Mouse (Mus musculus): Measurements from ENCODE around the gene Jade1. TPM values are rescaled to one million over a fixed set of nuclear protein-coding genes. Genes with fewer than 3 reads are reported as not detected.

Jade1 gene
- total RNA-seq, 2 experiments from 2014 or later: 26.0 to 31.1 TPM

DNA sequence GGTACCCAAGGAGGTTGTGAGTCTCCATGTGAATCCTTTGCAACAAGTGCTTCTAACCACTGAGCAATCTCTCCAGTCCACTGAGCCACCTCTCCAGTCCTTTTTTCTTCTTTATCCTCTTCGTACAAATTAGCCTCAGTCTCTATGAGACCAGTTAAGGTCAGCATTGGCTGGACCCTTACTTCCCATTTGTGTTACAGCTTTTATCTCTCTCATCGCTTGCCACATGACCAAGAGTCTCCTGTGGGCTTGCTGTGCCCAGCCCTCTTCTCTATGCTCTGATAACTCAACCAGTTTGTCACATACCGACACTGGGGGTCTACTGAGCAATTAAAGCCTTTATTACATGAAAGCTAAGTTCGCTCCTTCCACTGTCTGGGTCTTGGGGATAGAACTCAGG is 7.3 kb upstream of the Jade1 start:
- DNase-seq: no peak

DNA sequence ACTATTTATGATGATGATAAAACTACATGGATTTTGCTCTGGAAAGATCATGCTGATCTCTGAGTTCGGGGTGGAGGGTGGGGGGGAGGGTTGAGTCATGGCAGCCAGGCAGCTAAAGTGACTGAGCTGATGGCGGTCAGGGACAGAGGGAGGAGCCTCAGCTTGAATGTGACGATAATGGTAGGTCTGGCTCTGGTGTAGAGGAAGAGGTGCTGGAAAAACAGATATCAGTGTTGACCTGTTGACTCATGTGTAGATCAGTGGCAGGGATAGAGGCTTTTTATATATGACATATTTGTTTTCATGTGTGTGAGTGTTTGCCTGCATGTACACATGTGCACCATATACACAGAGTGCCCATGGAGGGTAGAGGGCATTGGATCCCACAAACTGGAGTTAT is 3.9 kb upstream of the Jade1 start:
- DNase-seq: no peak

DNA sequence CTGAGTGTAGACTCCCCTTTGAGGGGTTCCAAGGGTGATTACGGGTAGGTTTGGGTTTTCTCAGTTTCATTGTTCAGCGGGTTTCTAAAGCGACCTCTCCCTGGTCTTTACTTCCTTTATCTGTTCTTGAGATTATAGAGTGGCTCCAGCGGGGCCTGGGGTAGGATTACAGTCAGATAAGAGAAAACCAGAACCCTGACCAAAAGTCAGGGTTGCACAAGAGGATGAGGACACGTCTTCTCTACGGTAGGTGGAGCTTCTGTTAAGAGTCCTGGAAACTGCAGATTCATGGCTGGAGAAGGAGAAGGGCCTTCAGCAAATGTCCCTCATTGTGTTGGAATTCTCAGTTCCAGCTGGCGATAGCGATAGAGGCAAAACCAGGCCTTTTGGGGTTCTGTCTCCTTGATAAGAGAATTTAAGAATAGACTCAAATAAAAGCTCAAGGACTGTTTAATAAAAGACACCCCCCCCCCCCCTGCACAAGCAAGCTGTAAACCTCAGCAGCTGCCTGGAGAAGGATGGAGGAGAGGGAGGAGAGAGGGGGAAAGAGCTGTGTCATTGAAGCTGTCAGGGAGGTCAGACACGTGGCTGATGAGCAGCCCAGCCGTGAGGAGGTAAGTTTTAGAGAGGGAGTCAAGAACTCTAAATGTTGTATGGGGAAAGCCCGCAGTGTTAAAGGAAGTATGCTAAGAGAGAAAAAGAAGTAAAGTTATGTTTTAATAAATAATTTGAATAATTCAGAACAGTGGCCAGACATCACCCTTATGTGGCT is 2.6 kb upstream of the Jade1 start:
- DNase-seq: no peak

DNA sequence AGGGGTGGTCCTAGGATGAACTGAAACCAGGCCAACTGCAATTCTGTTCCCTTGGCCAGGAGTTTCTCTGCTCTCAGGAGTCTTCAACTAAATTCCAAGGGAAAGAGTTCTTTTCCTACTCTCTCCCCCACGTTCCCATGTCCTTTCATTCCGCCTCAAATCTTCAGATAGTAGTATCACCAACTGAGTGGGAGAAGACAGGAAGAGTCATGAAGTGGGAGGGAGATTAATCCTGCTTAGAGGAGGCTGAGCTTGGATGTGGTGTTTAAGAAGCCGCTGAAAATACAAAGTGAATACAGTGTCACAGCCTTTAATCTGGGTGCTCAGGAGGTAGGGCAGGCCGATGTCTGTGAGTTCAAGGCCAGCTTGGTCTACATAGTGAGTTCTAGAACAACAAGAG is 1.9 kb upstream of the Jade1 start:
- DNase-seq: no peak

DNA sequence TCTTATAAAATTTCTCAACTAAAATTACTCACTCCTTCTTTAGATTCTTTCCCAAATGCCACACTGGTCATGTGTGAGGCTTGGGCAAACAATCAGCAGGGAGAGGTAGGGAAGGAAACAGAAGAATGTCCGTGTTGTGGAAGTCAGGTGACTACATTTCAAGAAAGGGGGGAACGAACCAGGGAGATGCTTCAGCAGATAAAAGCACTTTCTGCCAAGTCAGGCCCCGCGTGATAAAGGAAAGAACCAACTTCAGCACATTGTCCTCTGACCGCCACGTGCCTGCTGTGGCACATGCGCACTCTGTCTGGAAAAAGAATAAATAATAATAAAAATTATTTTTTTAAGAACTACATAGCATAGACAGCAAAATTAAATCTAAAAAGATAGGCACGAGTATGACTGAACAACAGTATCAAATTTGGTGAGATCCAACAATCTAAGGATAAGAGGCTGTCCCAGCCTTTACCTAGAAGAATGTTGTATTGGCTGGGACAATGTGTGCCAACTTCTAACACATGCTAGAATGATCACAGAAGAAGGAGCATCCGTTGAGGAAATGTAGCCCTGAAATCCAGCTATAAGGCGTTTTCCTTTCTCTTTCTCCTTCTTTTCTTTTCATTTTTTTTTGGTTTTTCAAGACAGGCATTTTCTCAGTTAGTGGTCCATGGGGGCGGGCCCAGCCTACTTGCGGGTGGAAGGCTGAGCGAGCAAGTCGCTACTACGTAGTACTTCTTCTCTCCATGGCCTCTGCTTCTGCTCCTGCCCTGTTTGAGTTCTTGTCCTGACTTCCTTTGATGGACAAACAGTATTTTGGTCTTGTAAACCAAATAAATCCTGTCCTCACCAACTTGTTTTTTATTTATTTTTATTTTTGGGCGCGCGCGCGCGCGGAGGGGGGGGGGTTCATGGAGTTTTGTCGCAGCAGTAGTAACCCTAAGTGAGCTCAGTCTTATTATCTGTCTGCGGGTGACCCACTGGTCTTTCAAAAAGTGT is 753 bp upstream of the Jade1 start:
- no peak for DNase-seq

DNA sequence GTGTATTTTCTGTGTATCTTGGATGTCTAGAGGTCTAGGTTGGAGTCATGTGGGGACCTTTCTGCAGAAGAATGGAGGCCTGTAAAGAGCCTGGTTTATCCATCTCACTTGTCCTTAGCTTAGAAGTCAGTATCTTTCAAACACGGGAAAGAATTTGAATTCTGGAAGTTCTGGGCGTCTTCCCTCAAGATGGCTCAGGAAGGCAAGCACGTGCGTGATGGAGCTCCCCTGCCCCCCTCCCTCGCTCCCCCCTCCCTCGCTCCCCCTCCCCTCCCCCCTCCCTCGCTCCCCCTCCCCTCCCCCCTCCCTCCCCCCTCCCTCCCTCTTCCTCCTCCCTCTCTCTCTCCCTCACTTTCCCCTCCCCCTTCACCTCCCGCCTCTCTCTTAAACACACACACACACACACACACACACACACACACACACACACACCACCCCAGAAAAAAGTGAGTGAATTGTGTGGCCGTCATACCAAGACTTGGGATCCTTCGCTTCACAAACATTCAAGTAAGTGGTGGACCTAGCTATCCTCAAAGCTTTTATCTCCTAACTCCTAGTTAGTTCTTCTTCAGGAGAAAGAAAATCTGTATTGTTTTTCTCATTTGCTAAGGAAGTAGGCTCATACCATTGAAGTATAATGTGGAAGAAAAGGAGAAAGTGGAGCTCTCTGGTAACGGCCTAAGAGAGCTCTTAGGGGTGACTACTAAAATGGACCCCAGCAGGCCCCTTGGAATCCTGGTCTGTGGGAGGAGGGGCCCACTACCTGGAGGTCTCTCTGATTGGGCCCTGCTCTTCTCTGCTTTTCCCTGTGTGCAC is 1.1 kb downstream of the Jade1 start:
- DNase-seq: no peak

DNA sequence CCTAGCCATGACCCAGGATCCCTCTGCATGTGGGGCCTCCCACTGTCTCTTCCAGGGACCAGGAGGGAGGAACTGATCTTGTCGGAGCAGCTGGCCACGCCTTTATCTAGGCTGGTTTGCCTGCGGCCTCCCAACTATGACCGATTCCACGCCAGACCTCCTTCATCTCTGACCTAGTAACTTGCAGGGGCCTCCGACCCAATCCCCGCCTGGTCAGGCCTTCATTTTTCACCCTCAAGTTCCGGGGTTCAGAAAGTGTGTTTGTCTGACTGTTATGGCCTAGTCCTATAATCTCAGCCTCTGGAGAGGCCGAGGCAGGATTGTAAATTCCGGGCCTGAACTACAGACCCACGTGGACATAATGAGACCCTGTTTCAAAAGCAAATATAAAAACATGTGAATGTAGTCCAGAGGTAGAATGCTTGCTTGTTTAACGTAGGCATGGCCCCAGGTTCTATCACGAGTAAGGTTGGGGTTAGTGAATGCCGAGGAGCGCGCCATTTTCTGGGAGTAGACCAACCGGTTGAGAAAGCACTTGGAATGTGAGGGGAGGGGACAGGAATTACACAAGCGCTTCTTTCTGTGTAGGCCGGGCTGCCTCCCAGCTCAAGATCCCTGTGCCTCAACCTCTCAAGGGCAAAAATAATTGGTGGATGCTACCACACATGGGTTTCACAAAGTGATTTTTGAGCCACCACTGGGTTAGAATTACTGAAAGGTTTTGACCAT is 1.9 kb downstream of the Jade1 start:
- no peak for DNase-seq

DNA sequence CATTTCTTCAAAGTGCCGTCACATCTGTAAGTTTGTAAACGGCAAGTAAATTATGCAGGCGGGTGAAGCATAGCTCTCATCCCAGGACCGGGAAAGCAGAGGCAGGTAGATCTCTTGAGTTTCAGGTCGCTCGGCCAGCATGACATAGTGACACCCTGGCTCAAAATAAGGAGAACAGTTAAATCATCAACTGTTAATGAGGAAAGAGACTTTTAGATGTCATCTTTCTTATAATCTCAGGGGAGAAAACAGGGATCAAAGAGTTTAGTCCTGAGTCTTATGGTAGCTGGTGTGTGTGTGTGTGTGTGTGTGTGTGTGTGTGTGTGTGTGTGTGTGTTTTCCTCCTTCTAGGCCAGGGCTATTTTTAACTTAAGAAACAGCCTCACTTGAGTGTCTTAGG is 5.0 kb downstream of the Jade1 start:
- no peak for DNase-seq

DNA sequence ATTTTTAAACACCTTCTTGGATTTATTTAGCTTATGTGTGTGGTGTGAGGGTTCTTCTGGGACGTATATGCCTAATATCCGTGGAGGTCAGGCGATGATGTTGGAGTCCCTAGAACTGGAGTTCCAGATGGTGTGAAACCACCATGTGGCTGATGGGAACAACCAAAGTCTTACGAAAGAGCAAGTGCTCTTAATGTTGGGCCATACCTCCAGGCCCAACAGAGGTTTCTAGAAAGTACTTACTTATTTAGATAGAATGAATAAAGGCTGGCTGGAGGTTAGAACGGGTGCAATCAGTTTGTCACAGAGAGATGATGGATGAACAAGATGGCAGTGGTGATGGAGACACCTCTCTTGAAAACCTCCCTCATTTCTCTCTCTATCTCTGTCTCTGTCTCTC is 6.3 kb downstream of the Jade1 start:
- DNase-seq: no peak

DNA sequence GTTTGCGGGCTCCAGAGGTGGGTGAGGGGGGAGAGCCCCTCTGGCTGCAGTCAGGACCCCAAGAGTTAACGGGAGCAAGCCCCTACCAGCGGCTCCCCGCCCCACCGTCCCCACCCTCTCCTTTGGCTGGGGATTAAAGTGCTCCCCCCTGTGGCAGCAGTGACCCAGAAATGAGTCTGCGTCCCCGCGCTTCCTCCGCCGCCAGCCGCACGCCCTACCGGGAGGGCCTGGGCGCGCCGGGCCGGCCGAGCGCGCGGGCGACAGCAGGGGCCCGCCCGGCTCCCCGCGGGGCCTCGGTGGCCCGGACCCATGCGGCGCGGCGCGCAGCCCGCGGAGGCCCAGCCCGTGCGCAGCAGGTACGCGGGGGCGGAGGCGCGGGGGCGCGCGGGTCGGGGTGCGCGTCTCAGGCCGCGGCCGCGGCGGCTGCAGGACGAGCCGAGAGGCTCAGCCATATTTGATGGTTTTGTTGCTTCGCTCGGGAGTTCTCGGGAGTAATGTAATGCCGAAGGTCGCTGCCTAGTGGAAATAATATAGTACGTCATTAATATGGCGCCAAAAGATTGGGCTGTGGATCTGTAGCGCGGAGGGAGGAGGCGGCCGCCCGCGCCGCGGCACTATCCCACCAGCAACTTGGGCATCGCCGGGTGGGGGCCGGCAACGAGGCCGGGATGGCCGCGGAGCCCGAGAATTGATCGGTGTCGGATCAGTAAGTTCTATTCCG is 7.8 kb downstream of the Jade1 start:
- DNase-seq: peak; percentile 78

DNA sequence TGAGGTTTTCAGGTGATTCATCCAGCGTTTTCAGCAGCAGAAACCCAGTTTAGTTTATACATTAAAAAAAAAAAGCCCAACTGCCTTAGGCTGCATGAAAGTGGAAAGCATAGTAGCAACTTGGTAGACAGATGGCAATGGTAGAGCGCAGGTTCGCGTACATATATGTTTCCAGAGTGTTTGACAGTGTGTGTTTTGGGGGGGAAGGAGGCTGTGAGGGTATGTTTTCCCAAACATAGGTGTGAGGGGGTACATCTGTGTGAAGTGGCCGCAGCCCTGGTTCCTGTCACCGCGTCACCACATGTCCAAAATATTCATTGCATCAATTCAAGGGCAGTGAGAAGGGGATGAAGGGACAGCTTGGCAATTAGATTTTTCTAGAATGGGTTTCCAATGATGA is 8.5 kb downstream of the Jade1 start:
- DNase-seq: no peak

DNA sequence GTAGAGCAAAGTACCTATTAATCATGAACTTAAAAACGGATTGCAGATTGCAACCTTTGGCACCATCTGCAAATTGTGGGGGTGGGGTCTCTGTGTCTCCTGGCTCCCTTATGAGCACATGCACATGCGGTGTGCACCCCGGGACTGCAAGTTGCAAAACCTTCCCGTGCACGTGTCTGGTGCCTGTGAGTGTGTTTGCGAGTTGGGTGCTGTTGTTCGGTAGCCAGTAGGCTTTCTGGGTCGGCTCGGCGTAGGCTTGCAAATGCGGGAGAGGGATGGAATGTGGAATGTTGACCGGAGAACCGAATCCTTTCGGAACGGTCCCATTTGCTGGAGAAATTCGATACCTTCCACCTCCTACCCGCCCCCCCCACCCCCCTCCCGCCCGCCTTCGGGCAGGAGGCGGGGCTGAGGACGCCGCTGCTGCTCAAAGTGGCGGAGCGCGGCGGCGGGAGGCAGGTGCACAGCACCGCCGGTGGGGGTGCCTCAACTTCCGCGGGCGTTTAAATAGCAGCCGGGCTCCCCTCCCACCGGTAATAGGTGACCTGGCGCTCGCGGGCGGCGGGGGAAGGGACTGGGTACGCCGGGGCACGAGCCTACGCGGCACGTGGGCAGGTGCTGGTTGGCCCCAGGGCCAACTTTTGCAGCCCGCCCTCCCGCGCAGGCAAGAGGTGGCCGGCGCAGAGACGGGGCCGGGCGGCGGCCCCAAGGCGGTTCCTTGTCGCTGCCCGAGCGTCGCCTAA is 9.1 kb downstream of the Jade1 start:
- DNase-seq: peak; percentile 68

DNA sequence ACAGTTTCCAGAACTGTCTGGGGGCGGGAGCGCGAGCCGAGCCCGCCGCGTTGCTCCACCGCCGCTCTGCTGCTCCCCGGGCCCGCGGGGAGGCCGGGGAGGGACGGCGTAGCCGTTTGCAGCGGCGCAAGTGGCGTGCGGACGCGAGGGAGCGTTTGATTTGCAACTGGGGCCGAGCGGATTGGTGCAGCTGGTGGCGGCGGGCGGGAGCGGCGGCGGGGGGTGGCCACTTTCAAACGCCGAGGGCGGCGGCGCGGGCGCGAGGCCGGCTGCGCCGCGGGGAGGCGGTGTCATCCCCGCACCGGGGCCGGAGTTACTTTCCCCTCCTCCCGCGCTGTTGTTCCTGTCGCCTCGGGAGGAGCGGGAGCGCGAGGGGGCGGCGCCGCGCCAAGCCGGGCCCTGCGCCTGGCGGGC is 9.9 kb downstream of the Jade1 start:
- peak; percentile 86 for DNase-seq

DNA sequence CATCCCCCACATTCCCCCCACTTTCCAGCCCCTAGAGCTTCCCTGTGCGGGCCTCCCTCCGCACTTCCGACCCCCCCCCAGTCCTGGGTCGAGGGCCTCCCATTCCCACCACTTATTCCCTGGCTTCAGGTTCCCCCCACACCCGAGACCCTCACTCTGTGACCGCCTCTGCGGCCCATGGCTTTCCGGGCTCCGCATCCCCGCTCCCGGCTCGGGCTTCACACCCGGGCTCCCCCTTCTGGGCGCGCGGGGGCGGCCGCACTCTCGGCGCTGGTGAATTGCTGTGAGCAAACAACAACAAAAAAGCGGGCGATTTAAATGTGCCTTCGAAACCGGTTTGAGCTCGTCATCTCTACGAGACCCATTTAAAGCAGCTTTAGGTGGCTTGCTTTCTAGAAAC is 10.4 kb downstream of the Jade1 start:
- peak; percentile 86 for DNase-seq

DNA sequence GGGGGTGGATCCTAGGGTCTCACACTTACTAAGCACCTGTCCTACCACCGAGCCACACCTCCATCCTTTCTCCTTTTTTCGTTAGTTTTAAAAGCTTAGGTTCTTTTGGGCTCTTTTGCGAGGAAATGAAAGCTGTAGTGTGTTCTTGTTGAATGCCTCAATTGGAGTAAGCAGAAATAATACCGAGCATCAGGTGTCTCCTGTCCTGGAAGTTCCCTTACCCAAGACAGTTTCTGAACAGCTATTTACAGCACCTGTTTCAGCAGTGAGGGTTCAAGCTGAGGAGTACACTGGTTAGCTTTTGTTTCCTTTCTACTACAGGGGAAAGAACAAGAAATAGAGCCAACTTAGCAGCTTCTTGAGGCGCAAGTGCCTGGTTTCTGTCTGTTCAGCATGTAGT is 14.4 kb downstream of the Jade1 start:
- DNase-seq: no peak

DNA sequence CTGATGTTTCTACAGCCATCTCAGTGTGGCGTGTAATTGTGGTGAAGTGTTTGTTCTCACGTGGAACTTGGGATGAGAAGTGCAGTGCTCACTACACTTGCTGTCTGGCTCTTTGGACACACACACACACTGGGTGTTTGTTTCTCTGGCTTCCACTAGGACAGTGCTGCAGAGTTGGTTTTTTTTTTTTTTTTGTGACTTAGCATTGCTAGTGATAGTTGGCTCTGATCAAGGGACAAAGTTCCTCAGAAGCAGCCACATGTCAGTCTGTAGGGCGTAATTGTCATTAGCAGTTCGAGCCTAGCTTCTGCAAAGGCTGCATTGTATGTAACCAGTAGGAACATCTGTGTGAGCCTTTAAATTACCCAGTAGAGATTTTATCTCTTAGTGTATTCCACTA is 16.6 kb downstream of the Jade1 start:
- no peak for DNase-seq

DNA sequence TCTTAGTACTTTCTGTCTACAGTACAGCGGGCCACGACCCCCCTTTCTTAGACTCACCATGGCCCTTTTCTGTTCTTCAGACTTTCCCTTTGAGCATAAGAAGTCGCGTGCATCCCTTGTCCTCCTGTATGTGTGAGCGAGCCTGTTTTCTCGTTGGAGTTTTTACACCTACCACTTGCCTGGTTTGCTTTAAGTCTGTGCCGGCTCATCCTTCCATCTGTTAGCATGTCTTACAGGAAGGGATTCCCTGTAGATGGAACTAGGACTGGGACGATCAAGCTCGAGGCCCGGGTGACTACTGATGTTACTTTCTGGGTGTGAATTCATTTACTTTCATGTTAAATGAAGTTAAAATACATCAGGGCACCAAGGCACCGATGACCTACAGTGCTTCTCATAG is 17.4 kb downstream of the Jade1 start:
- no peak for DNase-seq

DNA sequence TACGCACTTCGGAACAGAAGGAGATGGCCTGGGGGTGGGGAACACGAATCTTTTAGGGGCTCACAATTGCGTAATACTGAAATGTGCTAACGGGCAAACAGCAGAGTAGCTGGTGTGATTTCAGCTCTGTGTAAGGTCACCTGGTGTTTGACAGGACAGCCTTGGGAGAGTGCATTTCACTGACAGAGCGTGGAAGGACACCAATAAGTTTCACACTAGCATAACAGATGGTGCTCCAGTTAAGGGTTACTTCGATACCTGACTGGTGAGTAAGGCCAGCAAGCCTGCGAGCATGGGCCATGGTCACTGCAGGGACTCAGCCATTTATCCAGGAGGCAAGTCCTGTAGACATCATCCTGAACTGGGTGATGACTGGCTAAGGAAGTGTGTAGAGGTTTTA is 18.7 kb downstream of the Jade1 start:
- DNase-seq: no peak

DNA sequence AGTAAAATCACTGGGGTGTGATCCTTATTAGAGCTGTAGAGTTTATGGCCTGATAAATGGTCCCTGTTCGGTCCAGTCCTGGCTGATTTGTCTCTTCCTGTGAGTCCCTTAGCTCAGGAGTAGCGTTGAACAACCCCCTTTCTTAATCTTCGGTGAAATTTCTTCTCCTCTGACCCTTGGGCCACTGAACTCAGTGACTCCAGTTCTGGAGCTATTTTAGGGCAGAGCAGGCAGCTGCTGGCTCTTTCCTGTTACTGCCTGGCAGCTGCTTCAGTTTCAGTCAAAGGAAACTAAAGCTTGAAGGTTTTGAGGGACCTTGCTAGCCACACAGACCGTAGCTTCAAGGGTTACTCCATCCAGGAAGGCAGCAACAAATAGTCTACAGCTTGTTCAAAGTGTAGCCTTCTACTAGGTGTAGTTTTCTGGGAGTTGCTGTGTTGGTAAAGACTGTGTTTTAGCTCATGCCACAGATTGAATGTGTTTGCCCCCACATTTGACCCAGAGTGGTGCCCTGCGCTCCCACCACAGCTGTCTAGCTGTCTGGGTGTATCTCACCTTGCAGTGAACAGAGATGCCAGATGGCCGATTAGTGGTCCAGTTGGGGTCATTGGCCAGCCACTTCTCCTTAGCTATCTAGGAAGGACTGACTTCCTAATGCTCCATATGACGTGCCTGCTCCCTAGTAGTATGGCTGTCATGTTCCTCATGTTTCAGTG is 19.3 kb downstream of the Jade1 start:
- DNase-seq: no peak

DNA sequence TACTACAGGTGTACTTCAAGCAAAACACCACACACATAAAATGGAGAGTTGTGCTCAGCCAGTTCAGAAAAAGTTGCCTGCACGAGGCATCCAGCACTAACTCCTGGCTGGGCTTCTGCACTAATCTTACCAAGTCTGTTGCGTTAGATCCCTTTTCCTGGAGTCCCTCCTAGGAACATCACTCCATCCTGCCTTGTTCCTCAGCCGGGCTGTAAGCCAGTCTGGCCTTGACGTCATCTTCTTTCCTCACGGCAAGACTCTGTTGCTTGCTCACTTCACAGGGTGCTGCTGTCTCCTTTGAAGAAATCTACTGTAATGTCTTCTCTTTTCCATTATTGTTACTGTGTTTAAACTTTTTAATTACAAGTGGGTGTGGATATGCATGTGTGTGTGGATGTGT is 20.4 kb downstream of the Jade1 start:
- no peak for DNase-seq
